Mouse (Mus musculus) bone marrow macrophage, adult 2 months (primary cell): ENCODE measurements around the gene Eif4h. TPM values are rescaled to one million over a fixed set of nuclear protein-coding genes. Genes with fewer than 3 reads are reported as not detected.
A peak's percentile ranks its signal among the peaks of the same experiment; 100 is the strongest.

Source experiments
- H3K27ac ChIP-seq: 2 replicates; pipeline ENCODE4 v1.5.1; 2012; ENCODE audit warnings: low read depth, low read length; ENCODE audit not compliant: insufficient read depth
- H3K4me1 ChIP-seq: 2 replicates; pipeline ENCODE4 v1.6.1; 2012; ENCODE audit warnings: low read length; ENCODE audit not compliant: control insufficient read depth, insufficient read depth
- H3K4me3 ChIP-seq: 2 replicates; pipeline ENCODE4 v1.5.1; 2012; ENCODE audit warnings: mild to moderate bottlenecking, low read length, moderate library complexity; ENCODE audit not compliant: insufficient read depth
- CTCF ChIP-seq: IDR thresholded peaks from 2 replicates; pipeline ENCODE4 v1.5.1; 2012; ENCODE audit warnings: low read depth, mild to moderate bottlenecking, low read length, moderate library complexity
- POLR2A ChIP-seq: IDR thresholded peaks from 2 replicates; pipeline ENCODE4 v1.6.1; 2012; ENCODE audit warnings: mild to moderate bottlenecking, low read depth, low read length, borderline replicate concordance
- polyA plus RNA-seq: library from polyadenylated mRNA; stranded (reverse); fragments of >200 nt; gene quantifications from 2 replicates; pipeline ENCODE4 v1.2.4, GENCODE M21; 2012; ENCODE audit not compliant: missing spikeins, insufficient read depth, insufficient read length

Gene Eif4h
- polyA plus RNA-seq, 1 experiment: 169 TPM

GRCm38 (mm10) chr5:134583884-134584213 is 55.4 kb downstream of the Eif4h start:
- Histone ChIP-seq H3K4me3 (peak overlapping the region; percentile 80; the same call in 1 of the 2 replicates), H3K4me1 (peaks cover 19% of the 10 kb centered on the region), H3K27ac (no peak overlapping the region)
- TF ChIP-seq CTCF: no peak
- no peak for TF ChIP-seq POLR2A

DNA sequence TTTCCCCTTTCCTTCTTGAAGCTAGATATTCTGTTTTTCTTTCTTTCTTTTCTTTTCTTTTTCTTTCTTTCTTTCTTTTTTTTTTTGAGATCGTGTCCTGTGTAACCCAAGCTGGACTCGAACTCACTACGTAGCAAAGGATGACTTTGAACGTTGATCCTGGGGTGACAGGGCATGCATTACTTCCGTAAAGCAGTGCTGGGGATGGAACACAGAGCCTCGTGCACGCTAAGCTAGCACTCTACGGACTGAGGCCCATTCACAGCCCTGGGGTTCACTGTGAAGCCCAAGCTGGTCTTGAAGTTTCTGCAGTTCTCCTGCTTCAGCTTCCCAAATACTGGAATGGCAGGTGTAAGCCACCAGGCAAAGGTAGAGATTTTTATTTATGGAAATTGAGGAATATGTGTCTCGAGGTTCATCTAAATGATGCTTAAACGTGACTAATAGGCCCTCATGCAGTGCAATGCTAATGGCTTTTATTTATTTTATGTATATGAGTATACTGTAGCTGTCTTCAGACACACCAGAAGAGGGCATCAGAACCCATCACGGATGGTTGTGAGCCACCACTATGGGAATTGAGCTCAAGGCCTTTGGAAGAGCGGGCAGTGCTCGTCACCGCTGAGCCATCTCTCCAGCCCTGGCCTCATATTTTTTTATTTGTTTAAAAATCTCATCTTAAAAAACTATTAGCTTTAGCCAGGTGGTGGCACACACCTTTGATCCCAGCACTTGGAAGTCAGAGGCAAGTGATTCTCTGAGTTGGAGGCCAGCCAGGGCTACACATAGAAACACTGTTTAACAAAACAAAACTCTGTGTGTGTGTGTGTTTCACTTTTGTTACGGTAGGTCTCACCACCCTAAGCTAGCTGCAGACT is 56.0 kb downstream of the Eif4h start:
- H3K4me3 ChIP-seq: peak overlapping the region; percentile 80
- H3K27ac ChIP-seq: no peak overlapping the region
- peak; percentile 17; the same call in 1 of the 2 replicates for TF ChIP-seq CTCF
- TF ChIP-seq POLR2A: no peak
- peaks cover 16% of the 10 kb centered on the region for H3K4me1 ChIP-seq

DNA sequence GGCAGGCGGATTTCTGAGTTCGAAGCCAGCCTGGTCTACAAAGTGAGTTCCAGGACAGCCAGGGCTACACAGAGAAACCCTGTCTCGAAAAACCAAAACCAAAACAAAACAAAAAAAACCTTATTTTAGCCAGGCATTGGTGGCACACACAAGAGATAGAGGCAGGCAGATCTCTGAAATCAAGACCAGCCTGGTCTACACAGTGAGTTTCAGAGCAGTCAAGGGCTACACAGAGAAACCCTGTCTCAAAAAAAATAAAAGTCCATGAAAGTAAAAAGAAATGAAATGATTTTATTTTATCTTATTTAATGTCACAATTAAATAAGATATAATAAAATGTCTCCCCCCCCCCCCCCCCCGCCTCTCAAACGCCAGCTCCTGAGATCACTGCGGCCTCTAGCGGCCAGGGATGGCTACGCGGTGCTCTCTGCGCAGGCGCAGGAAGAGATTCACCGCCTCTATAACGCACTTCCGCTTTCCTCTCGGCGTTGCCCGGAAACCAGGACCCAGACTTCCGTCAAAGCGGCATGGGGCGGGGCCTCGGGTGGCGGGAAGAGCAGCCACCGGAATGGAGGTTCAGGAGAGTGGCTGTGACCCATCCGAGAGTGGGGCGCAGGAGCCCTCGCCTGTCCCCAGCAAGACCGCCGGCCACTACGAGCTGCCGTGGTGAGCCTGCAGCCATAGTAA is 56.9 kb downstream of the Eif4h start:
- Histone ChIP-seq H3K4me1 (peaks cover 16% of the 10 kb centered on the region), H3K27ac (no peak overlapping the region), H3K4me3 (peak overlapping the region; percentile 80)
- TF ChIP-seq CTCF (peak; percentile 33; the same call in 1 of the 2 replicates), POLR2A (no peak)

DNA sequence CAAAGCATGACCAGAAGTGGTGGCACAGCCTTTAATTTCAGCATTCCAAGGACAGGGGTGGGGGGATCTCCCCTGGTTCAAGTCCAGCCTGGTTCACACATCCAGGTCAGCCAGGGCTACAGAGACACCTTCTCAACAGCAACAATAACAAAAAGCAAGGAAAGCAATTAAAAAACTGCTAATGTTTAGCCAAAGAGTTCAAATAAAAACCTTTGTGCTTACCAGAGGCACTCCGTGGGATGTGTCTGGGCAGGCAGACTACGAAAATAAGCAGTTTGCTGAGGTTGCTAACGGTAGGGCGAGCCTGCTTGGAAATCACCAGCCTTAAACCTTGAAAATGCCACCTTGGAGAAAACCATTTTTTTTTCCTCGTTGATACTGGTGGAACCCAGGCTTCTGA is 58.1 kb downstream of the Eif4h start, which contains the start of gene Rfc2:
Gene Rfc2 (plus strand): TSS at position 221 of the 400 bp plus-strand sequence.
- TF ChIP-seq CTCF: no peak
- TF ChIP-seq POLR2A: no peak
- Histone ChIP-seq H3K4me3 (no peak within 1 kb of the TSS), H3K27ac (no peak within 1 kb of the TSS), H3K4me1 (peaks cover 16% of the 10 kb centered on the region)

GRCm38 (mm10) chr5:134579135-134579534 is 60.2 kb downstream of the Eif4h start:
- TF ChIP-seq CTCF (no peak), POLR2A (no peak)
- no peak overlapping the region for H3K27ac ChIP-seq
- H3K4me1 ChIP-seq: peaks cover 7% of the 10 kb centered on the region
- H3K4me3 ChIP-seq: no peak overlapping the region

GRCm38 (mm10) chr5:134577534-134577933 is 61.8 kb downstream of the Eif4h start:
- no peak overlapping the region for H3K4me3 ChIP-seq
- H3K27ac ChIP-seq: no peak overlapping the region
- no peak for TF ChIP-seq POLR2A
- TF ChIP-seq CTCF: no peak
- peaks cover 7% of the 10 kb centered on the region for H3K4me1 ChIP-seq

GRCm38 (mm10) chr5:134576517-134577220 is 62.6 kb downstream of the Eif4h start:
- Histone ChIP-seq H3K27ac (no peak overlapping the region), H3K4me1 (peaks cover 10% of the 10 kb centered on the region), H3K4me3 (no peak overlapping the region)
- no peak for TF ChIP-seq CTCF
- no peak for TF ChIP-seq POLR2A

DNA sequence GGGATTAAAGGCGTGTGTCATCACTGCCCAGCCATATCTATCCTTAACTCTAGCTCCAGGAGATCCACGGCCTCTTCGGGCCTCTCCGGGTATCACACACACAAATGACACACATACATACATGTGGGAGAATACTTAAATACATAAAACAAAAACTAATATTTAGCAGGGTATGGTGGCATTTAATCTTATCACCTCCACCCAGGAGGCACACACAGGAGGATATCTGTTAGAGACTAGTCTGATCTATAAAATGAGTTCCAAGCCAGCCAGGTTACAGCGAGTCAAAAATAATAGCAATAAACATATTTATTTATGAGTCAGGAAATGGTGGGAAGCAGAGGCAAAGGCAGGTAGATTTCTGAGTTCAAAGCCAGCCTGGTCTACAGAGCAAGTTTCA is 63.5 kb downstream of the Eif4h start:
- peaks cover 10% of the 10 kb centered on the region for H3K4me1 ChIP-seq
- no peak overlapping the region for H3K27ac ChIP-seq

DNA sequence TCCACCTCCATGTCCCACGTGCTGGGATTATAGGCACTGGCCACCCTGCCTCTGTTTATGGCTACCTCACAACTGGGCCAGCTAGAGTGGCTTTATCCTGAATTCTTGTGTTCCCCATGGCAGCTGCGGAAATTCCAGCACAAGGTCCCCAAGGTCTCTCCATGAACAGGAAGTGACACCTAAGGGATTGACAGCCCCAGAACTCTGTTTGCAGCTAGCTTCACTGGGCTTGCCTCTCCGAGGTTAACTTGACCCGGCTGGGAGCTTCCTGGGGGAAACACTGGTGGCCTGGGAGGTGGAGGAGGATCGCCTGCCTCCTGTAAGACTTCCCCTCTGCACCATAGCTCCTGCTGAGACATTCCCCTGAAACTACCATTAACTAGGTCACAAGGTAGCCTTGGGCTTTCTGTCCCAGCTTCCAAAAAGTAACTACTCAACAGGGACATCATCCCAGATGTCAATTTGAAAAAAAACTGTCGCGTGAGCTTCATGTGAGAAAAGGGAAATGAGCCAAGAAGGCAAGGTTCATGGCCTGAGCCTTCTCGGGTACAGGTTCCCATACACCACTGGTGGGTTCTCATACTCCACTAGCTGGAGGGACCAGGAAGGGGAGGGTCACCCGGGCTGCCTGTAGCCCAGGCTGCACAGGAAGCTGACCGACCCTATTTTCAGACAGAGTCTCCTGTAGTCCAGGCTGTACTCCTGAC is 66.6 kb downstream of the Eif4h start:
- peak overlapping the region; percentile 61 for H3K4me3 ChIP-seq
- TF ChIP-seq CTCF (no peak), POLR2A (no peak)
- no peak overlapping the region for H3K27ac ChIP-seq
- H3K4me1 ChIP-seq: peaks cover 23% of the 10 kb centered on the region

More for the DNA sequence above, 63.5 kb downstream of the Eif4h start:
- H3K4me3 ChIP-seq: no peak overlapping the region
- TF ChIP-seq CTCF (no peak), POLR2A (no peak)
